Mouse (Mus musculus) thymus, postnatal 0 days (tissue): Measurements from ENCODE around the gene Ikzf4. TPM values are rescaled to one million over a fixed set of nuclear protein-coding genes. Genes with fewer than 3 reads are reported as not detected.
"Not testable (repeated sequence)": the region's sequence is repeated elsewhere in the genome, so short reads cannot be mapped to it uniquely, and the experiment has no call there.

Source experiments
- DNase-seq: peaks from one replicate; pipeline ENCODE4 v3.0.0-alpha.2; 2015; ENCODE audit warnings: low spot score
- polyA plus RNA-seq: library from polyadenylated mRNA; unstranded; fragments of >200 nt; fragmentation: Nextera tagmentation; extraction: Ambion mirVana; gene quantifications from 2 replicates; pipeline ENCODE4 v1.2.1, GENCODE M21; 2015

The Ikzf4 gene
- polyA plus RNA-seq, 1 experiment from 2014 or later: 1.1 TPM

DNA sequence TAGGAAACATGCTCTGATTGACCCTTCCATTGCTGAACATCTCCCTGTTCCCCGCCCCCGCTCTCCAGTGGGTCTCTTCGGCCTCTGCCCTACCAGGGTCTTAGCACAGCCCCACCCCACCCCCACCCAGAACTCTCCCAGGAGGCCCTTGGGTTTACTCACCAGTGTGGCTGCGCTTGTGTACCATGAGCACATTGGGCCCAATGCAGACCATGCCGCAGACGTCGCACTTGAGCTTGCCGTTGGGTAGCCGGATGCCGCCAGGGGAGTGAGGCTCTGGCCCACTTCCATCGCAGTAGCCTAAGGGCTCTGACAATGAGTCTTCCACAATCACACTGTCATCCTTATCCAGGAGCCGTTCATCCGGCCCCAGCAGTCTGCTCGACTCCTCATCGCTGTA, 4.9 kb downstream of the Ikzf4 start:
- no peak for DNase-seq

DNA sequence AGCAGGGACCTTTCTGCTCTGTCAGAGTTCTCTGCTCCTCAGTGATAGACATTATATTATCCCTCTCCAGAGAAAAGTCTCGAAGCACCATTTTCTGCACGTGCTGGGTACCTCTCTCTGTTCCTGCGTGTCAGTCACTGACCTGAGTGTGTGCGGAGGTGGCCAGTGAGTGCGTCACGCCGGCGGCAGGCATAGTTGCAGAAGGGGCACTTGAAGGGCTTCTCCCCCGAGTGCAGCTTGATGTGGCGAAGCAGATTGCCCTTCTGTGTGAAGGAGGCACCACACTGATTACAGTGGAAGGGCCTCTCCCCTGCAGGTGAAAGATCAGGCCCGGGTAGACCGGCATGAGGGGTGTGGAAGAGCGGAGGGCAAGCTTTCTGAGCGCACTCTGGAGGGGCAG, 5.8 kb downstream of the Ikzf4 start:
- no peak for DNase-seq

DNA sequence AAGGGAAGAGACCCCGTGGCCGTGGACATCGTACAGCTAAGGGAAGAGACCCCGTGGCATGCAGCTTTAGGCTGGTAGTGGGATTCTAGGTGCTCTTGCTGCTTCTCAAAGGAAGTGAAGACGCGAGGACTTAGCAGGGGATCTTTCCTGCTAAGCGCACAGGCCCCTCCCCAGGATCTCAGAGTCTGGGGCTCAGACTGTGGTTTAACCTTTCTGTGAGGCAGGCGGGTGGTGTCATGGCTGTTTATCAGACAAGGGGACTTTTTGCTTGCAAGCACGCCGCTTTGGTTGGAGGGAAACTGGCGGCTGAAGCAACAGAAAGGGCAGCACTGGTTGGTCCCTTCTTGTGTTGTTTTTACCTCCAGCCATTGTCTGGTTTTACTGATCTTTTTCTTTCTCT, 8.8 kb downstream of the Ikzf4 start:
- peak; percentile 83 for DNase-seq

DNA sequence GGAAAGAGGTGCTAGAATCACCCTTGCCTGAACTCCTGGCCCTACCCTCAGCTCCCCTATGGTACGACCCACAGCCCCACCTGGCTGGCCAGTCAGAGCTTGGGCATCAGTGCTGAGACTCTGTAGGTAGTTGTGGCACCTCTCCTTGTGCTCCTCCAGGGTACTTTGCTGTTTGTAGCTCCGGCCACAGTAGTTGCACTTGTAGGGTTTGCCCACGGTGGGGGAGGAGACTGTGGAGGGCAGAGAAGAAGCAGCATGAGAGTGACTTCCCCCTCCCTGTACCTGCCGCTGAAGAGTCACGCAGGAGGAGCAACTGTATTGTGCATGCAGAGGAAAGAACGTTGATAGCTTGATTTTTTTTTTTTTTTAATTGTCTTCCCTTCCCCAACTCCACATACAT, 9.2 kb downstream of the Ikzf4 start:
- peak; percentile 55 for DNase-seq

DNA sequence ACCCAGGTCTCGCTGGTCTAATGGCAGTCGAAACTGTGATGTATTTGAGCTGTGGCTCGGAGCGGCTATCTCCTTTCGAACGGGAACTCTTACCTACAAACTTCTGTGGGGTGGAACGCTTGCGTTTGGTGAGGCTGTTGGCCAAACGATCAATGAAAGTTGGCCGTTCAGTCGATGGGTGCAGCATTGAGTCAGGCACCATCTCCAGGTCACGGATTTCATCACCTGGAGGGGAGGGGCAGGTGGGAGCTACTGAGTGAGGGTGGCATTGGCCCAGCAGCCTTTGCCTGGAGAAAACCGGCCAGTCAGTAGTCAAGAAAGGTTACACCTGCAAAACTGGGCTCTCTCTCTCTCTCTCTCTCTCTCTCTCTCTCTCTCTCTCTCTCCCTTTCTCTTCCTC, 10.1 kb downstream of the Ikzf4 start:
- no peak for DNase-seq

DNA sequence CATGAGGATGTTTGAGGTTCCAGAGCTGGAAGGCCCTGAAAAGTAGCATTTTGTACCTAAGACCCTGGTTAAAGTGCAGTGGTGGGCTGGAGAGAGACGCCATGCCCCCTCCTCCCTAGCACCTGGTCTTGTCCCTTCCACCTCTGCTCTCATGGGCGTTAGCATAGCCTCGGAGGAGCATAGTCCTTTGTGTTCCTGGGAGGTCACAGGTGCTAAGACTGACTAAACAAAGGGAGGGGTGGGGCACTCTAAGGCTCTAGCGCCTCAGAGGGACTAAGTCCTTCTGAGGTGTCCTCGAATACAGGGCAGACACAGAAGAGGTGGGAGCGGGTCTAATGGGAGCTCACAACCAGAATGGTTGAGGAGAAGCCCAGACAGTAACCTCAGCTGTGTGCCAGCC, 14.2 kb downstream of the Ikzf4 start:
- no peak for DNase-seq

DNA sequence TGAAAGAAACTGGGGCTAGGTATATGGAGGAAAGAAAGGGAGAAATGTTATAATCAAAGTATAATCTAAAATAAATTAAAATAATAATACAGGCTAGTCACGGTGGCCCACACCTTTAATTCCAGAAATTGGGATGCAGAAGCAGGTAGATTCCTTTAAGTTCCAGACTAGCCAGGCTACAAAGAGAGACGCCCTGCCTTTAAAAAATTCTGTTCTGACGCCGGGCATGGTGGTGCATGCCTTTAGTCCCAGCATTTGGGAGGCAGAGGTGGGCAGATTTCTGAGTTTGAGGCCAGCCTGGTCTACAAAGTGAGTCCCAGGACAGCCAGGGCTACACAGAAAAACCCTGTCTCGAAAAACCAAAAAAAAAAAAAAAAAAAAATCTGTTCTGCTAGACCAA, 15.5 kb downstream of the Ikzf4 start:
- DNase-seq: not testable (repeated sequence)

DNA sequence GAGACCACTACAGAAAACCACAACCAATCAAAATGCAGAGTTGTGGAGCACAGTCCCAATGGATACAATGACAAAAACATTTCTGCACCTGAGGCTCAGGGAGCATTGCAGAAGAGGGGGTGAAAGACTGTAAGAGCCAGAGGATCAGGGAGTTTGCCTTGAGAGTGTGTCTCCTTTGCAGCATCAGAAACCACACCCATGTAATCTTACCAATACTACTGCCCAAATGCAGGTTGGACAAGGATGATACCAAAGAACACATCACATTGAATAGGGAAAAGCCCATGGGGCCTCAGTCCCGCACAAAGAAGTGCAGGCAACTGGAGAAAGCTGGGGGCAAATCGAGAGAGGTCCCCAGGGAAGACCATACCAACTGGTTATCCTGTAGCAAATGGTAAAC, 16.0 kb downstream of the Ikzf4 start:
- no peak for DNase-seq

DNA sequence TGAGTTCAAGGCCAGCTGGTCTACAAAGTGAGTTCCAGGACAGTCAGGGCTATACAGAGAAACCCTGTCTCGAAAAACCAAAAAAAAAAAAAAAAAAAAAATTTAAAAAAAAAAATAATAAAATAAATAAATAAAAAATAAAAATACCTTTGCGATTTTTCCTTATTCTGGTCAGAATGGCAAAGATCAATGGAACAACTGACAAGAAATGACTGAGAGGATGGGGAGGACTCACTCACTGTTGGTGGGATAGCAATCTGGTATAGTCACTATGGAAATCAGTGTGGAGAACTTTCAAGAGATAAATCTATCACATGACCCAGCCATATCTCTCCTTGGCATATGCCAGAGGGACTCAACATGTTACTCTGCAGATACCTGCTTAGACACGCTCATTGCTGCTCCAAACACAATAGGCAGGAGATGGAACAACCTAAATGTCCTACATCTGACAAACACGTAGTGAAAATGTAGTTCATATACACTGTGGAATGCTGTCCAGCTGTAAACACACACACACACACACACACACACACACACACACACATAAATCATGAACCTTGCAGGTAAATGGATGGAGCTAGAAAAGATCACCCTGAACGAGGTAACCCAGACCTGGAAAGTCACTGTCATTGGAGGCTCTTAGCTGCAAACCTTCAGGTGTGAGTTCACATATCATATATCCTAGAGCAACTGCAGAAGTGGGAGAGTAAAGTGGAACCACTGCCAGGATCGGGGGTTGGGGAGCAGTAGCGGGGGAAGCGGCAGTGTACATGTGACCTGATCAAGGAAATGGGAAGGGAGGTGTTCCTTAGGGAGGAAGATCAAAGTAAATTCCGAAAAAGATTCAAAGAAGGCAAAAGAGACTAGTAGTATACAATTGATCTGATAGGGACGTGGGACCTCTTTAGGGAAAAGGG, 18.1 kb downstream of the Ikzf4 start:
- DNase-seq: no peak

DNA sequence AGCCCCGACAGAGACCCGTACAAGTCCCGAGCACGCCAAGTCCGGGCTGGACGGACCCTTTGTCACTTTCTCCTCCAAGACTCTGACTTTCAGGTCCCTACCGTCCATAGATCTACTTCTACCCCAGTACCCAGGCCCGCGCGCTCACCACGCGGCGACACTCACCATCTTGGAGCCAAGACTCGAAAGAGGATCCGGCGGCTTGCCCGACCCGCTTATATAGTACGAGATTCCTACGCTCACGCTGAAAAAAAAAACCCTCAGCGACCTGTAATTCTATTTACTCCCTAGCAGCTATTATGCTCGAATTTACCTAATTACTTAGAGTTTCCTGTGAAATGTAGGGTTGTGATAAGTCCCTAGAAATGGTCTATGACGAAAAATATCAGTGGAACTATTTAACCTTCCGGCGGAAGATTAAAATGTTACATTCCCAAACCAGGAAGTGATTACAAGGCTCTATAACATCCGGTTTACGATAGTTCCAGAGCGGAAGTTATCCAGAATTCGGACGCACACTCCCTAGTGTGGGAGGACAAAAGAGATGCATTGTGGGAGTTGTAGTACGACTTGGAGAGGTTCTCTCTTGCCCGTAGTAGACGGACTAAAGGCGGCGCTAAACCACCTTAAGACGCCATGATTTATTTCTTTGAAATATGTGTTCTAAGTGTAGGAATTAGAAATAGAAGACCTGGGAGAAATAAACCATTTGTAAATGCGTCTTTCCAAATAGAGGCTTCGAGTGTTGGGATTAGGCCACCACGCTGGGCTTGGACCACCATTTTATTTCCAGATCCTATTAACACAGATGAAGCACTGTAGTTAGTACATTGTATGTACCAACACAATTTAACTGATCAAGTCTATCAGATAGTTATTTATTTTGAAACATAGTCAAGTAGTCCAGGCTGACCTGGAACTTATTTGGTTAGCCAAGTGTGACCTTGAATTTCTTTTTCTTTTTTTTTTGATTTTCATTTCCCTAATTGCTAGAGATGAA, 19.2 kb downstream of the Ikzf4 start, which contains the start of gene Rps26:
Gene Rps26 (minus strand): TSS at position 437 of the 1,000 bp plus-strand sequence.
- peak; percentile 99 for DNase-seq

DNA sequence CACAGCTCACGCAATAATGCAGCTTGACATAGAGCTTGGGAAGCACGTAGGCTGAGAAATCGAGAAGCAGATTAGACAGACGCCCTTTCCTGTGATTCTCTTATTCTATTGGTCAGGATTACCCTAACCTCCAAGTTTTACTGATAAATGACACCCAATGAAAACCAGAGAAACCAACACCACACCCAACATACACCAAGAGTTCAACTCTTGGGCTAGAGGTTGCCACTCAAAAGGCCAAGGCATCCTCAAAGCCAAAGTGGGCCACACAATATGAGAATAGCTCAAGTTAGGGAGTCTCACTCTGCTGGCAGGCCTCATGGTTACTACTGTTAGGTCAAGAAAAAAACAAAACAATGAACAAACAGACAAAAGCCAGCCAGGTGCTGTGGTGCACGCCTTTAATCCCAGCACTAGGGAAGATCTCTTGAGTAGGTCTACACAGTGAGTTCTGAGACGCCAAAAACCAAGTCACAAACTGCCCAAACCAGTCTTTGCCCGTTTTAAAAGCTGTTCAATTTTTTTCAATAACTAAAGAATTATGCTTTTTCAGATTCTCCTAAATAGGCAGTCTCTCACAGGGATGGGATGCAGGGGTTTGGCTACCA, 20.4 kb downstream of the Ikzf4 start:
- no peak for DNase-seq

DNA sequence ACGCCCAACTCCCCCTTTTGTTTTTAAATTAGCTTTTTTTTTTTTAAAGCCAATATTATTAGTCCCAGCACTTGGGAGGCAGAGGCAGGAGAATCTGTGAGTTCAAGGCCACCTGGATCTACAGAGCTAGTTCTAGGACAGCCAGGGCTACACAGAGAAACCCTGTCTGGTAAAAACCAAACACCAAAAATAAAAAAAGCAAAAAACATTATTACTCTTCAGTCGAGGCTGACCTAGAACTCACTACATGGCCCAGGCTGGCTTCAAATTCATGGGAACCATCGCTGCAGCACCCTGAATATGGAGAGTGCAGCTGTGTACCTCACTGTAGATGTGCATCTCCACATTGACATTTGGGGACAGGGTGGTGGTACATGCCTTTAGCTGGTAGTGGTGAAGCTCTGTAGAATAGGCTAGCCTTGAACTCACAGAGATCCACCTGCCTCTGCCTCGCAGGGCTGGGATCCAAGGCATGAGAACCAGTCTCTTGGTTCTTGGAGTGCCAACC, 22.6 kb downstream of the Ikzf4 start:
- not testable (repeated sequence) for DNase-seq

DNA sequence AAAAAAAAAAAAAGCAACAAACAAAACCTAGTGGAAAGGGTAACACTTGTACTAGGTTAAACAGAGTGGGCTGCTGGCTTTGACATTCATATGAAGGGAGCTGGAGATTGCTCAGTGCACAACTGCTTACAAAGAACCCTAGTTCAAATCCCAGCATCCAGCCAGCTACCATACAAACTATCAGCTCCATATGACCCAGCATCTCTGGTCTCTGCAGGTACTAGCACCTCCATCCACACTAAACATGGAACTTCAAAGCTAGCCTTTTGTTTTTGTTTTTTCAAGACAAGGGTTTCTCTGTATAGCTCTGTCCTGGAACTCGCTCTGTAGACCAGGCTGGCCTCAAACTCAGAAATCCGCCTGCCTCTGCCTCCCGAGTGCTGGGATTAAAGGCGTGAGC, 23.1 kb downstream of the Ikzf4 start:
- DNase-seq: no peak

DNA sequence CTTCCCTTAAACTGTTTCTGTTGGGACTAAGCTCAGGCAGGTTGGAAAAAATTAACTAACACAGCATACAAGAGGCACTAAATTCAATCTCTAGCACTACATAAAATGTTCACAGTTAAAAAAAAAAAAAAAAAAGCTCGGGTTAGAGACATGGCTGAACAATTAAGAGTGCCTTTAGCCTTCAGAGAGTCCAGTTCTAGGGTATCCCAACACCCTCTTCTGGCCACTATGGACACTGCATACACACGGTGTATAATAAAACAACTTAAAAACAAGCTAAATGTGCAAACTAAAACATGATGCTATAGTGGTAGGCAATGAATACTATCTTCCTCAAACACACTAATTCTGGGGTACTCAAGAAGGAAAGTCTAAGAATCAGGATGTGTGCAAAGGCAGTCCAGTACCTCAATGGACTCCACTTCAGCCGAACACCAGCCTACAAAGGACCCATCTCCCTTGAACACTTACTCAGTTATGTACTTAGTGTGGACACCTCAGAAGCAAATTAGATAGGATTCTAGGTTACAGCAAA, 23.7 kb downstream of the Ikzf4 start:
- no peak for DNase-seq

DNA sequence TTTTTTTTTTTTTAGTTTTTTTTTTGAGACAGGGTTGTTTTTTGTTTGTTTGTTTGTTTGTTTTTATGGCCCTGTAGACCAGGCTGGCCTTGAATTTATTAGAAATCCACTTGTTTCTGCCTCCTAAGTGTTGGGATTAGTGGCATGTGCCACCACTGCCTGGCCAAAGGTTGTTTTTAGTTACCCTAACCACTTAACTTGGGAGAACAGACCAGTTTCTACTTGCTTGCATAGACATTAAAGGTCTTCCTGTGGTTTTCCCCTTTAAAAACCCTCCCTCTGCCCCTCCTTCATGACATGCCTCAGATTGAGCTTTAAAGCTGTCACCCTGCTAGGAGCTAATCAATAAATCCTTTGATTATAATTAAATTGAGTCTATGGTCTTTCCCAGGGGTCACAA, 25.6 kb downstream of the Ikzf4 start:
- DNase-seq: no peak

DNA sequence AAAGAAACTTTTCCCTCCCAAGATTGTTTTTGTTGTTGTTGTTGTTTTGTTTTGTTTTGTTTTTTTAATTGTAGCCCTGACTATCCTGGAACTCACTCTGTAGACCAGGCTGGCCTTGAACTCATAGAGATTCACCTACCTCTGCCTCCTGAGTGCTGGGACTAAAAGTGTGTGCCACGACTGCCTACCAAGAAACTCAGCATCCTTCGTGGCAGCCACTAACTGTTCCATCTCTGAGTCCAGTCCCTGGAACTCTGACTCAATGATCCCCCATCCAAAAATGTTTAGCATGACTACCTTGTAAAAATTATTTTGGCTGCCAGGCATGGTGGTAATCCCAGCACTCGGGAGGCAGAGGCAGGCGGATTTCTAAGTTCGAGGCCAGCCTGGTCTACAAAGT, 26.6 kb downstream of the Ikzf4 start:
- not testable (repeated sequence) for DNase-seq

DNA sequence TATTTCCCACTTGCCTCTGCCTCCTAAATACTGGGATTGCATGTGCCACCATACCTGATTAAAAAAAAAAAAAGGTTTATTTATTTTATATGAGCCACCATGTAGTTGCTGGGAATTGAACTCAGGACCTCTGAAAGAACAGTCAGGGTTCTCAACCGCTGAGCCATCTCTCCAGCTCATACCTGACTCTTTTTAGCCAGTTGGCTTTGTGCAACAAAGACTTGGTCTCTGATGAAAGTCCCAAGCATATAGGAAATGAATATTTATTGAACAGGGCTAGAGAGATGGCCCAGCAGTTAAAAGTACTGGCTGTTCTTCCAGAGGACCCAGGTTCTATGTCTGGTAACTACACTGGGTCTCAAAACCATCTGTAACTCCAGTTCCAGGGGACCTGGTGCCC, 27.2 kb downstream of the Ikzf4 start:
- no peak for DNase-seq

DNA sequence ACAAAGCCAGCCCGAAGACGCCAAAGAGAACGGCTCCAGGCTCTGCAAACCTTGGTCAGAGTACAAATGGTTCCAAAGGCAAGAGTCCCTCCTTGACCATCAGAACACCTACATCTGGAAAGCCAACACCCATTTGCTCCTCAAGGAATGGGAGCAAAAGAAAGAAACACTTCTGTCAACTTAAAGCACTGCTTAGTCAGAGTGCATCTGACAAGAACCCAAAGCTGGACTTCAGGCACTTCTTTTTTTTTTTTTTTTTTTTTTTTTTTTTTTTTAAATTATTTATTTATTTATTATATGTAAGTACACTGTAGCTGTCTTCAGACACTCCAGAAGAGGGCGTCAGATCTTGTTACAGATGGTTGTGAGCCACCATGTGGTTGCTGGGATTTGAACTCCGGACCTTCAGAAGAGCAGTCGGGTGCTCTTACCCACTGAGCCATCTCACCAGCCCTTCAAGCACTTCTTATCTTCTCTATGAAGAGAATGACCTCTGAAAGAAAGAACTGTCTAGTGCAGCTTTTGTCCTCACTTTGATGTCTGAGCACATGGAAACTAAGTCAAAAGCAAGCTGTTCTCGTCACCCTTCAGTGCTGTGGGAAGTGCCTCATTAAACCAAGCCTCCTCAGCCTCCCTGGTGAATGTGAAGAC, 29.9 kb downstream of the Ikzf4 start:
- DNase-seq: not testable (repeated sequence)

DNA sequence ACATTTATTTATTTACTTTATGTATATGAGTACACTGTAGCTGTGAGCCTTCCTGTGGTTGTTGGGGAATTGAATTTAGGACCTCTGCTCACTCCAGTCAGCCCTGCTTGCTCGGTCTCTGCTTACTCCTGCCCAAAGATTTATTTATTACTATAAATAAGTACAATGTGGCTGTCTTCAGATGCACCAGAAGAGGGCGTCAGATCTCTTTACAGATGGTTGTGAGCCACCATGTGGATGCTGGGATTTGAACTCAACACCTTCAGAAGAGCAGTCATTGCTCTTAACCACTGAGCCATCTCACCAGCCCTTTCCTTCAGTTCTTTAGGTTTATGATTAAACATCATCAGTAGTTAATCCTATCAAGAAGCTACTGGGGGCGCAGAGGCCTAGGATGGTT, 30.9 kb downstream of the Ikzf4 start:
- DNase-seq: no peak

DNA sequence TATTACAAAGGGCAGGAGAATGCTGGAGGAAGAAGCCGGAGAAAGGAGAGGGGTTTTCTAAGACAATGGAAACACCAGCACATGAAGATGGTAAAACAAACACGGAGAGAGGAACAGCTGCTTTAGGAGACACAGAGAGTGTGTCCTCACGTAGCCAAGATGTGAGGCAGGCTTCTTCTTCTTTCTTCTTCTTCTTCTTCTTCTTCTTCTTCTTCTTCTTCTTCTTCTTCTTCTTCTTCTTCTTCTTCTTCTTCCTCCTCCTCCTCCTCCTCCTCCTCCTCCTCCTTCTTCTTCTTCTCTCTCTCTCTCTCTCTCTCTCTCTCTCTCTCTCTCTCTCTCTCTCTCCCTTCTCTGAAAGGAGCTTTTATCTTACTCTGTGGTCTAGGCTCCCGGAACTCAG, 32.0 kb downstream of the Ikzf4 start:
- not testable (repeated sequence) for DNase-seq

DNA sequence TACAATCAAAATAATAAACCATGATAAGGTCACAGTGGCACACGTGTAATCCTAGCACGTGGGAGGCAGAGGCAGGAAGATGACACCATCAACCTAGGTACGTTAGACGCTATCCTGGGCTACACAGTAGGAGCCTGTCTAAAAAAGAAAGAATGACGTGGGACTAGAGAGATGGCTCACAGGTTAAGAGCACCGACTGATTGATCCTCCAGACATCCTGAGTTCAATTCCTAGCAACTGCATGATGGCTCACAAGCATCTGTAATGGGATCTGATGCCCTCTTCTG, 32.7 kb downstream of the Ikzf4 start:
- no peak for DNase-seq
